Mouse (Mus musculus): ENCODE data around the gene Tbxas1.

DNA sequence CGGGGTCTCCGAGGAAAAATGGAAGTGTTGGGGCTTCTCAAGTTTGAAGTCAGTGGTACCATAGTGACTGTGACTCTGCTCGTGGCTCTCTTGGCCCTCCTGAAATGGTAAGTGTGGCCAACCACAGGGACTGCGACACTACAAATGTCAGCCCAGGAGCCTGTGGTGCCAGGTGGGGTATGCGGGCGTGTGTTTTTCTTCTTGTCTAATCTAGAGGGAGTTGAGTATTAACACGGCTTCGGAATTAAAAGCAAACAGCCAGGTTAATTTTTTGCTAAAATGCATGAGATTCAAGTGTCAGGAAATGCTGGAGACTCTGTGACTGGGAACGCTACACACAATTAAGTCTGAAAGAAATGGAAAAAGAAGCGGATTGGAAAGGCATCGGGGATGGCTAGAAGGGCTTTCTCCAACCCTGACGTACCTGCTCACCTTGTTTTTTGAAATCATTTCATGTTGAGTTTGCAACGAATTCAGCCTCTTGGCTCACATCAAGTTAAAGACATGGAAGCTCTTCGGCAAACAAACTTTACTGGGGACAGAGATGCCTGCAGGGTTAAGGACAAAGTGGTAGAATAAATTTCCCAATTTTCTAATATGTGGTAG, 44.0 kb downstream of the Tbxas1 start:
- TF ChIP-seq CTCF (IDR thresholded peaks at IDR 0.05; ENCODE audit: borderline replicate concordance, insufficient read depth, low read depth, low read length) (no peak), POLR2A (IDR thresholded peaks at IDR 0.05; ENCODE audit: borderline replicate concordance, insufficient read depth, low read length) (no peak)

Measured in cerebellum, adult 2 months (tissue).